Mouse (Mus musculus) forebrain, embryonic 11.5 days (tissue): ENCODE results near the gene Prkce. TPM values are rescaled to one million over a fixed set of nuclear protein-coding genes. Genes with fewer than 3 reads are reported as not detected.

Experiments used
- ATAC-seq: fragments of 200-750 bp; cut with Nextera tagmentation; replicated peaks from 2 replicates; pipeline ENCODE4 v1.8.0; 2017; ENCODE audit warnings: moderate TSS enrichment; ENCODE audit not compliant: low FRiP score
- DNase-seq: peaks from one replicate; pipeline ENCODE4 v3.0.0-alpha.2; 2017; ENCODE audit warnings: low spot score
- H3K27ac ChIP-seq: fragments of 300-500 bp; sonication (generic); 2 replicates; pipeline ENCODE4 v1.5.1; 2014; ENCODE audit warnings: low read depth, low read length
- H3K27me3 ChIP-seq: fragments of 300-500 bp; sonication (generic); 2 replicates; pipeline ENCODE4 v1.6.1; 2014; ENCODE audit warnings: mild to moderate bottlenecking, low read length, mixed read lengths; ENCODE audit not compliant: control insufficient read depth, insufficient read depth
- H3K36me3 ChIP-seq: fragments of 300-500 bp; sonication (generic); 2 replicates; pipeline ENCODE4 v1.6.1; 2014; ENCODE audit warnings: mild to moderate bottlenecking, low read length, moderate library complexity, mixed read lengths; ENCODE audit not compliant: control insufficient read depth, insufficient read depth
- H3K4me1 ChIP-seq: fragments of 300-500 bp; sonication (generic); replicated peaks from 2 replicates; pipeline ENCODE4 v1.6.1; 2014; ENCODE audit warnings: low read length, mixed read lengths; ENCODE audit not compliant: control insufficient read depth, insufficient read depth
- H3K4me2 ChIP-seq: fragments of 300-500 bp; sonication (generic); 2 replicates; pipeline ENCODE4 v1.6.1; 2014; ENCODE audit warnings: low read depth, mild to moderate bottlenecking, low read length, moderate library complexity, mixed read lengths; ENCODE audit not compliant: severe bottlenecking
- H3K4me3 ChIP-seq: fragments of 300-500 bp; sonication (generic); 2 replicates; pipeline ENCODE4 v1.5.1; 2014; ENCODE audit warnings: low read depth, low read length
- H3K9ac ChIP-seq: fragments of 300-500 bp; sonication (generic); 2 replicates; pipeline ENCODE4 v1.6.1; 2014; ENCODE audit warnings: low read length
- H3K9me3 ChIP-seq: fragments of 300-500 bp; sonication (generic); 2 replicates; pipeline ENCODE4 v1.6.1; 2016; ENCODE audit warnings: low read length, mixed read lengths; ENCODE audit not compliant: control insufficient read depth
- WGBS: fragments of 180-500 bp; shearing (Covaris S2); extraction: QIAGEN DNeasy Blood & Tissue Kit; methylation state at CpG from one replicate; pipeline ENCODE4 v1.1.7; 2014; 5-methylcytosine and 5-hydroxymethylcytosine counted together
- polyA plus RNA-seq: library from polyadenylated mRNA; unstranded; fragments of >200 nt; fragmentation: Nextera tagmentation; extraction: Ambion mirVana; gene quantifications from 2 replicates; pipeline ENCODE4 v1.2.1, GENCODE M21; 2014

Gene Prkce
- polyA plus RNA-seq, 1 experiment from 2014 or later: 6.0 TPM

DNA sequence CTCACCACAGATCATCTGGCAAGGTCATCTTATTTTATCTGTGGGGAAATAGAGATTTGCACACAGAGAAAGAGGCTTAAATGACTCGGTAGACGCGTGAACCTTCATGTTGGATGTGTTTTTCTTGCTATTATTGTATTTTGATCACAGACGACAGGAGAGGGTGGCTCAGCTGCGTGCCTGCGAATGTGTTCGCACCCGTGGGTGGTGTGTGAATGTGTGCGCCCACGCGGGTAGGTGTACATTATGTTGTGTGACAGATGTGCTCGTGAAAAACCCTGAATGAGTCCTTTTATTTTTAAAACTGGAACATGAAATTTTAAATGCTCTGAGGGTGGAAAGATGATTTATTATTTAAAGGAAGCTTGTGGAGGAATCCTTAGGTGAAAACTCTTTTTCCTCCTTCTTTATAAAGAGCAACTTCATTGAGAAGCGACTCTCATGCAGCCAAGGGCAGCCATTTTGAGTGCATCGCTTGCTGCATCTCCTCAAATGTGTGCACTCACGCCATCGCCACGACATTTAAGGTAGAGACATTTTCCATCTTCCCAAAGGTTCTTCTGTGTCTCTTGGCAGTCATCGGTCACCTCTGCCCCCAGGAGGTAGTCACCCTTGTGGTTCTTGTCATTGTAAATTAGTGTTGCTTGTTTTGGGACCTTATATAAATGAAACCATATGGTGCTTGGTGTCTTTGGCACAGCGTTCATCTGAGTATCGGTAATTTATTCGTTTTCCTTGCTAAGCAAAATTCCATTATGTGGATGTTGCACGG, 177.8 kb downstream of the Prkce start:
- Histone ChIP-seq H3K4me1 (no peaks in the 10 kb centered on the region), H3K27ac (no peak overlapping the region), H3K4me3 (no peak overlapping the region), H3K4me2 (no peak overlapping the region), H3K9me3 (no peaks in the 10 kb centered on the region), H3K27me3 (no peaks in the 10 kb centered on the region), H3K36me3 (no peaks in the 10 kb centered on the region), H3K9ac (no peak overlapping the region)
- DNase-seq: no peak
- no peak for ATAC-seq
- 88% methylated on average over 22 of the region's 22 CpGs for WGBS

DNA sequence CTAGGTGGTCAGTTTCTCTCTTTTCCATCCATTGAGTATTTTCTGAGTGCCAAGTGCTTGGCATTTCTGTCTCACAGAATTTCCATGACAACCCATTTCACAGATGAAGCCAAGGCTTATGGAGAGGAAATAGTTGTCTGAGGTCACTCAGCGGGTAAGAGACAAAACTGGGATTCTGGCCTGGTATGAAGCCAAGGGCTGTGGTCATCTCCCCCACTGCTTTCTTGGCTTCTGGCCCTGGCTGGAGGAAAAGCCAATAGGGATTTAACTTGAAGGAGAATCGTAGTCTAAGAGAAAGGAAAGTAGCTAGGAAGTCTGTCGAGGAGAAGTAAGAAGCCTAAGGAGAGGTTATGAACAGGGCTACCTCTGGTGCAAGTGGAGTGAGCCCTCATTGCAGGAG, 182.7 kb downstream of the Prkce start:
- Histone ChIP-seq H3K9me3 (no peaks in the 10 kb centered on the region), H3K4me3 (no peak overlapping the region), H3K4me2 (no peak overlapping the region), H3K27ac (no peak overlapping the region), H3K27me3 (no peaks in the 10 kb centered on the region), H3K4me1 (no peaks in the 10 kb centered on the region), H3K36me3 (no peaks in the 10 kb centered on the region), H3K9ac (no peak overlapping the region)
- ATAC-seq: no peak
- WGBS: 97% methylated on average over 3 of the region's 3 CpGs
- no peak for DNase-seq

DNA sequence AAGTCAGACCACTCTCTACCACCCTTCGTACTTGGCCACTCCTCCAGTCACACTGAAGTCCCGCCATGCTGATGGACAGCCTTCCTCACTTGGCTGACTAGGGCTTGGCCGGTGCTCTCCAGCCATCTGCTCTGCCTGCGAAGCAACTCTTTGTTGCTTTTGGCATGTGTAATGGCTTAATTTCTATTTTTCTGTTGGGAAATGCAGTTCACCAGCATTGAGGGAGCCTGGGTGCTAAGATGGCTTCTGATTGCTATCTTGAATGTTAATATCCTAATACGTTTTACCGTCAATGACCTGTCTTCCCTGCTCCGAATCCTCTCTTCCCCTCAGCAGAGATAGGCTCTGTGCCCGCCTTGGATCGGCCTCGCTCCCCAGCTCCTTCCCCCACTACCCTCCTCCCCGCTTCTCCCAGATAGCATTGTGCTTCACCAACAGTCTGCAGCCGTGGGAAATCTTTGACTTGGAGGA, 183.2 kb downstream of the Prkce start:
- H3K27ac ChIP-seq: no peak overlapping the region
- no peaks in the 10 kb centered on the region for H3K36me3 ChIP-seq
- H3K4me3 ChIP-seq: no peak overlapping the region
- H3K9me3 ChIP-seq: no peaks in the 10 kb centered on the region
- no peak for DNase-seq
- no peaks in the 10 kb centered on the region for H3K27me3 ChIP-seq
- no peaks in the 10 kb centered on the region for H3K4me1 ChIP-seq
- H3K9ac ChIP-seq: no peak overlapping the region
- no peak overlapping the region for H3K4me2 ChIP-seq
- WGBS: 80% methylated on average over 12 of the region's 12 CpGs
- ATAC-seq: no peak

DNA sequence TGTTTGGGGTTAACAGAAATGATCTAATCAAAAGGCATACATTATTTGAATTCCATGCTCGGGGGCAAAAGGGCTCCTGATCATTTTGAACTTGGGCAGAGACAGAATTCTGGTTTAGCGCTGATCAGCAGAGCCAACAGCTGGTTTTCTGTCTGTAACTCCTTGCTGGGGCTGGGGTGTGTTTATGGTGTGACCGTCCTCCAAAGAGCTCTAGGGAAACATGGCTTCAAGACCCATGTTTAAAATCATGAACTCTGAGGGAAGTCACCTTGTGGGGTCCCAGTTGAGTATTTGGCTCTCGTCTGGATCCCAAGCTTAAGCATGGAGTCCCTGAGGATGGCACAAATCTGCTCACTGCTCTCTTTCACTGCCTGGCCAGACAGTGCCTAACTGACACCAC, 183.7 kb downstream of the Prkce start:
- H3K36me3 ChIP-seq: no peaks in the 10 kb centered on the region
- no peak overlapping the region for H3K4me2 ChIP-seq
- H3K4me3 ChIP-seq: no peak overlapping the region
- 80% methylated on average over 4 of the region's 4 CpGs for WGBS
- ATAC-seq: no peak
- no peaks in the 10 kb centered on the region for H3K9me3 ChIP-seq
- H3K27ac ChIP-seq: no peak overlapping the region
- no peaks in the 10 kb centered on the region for H3K27me3 ChIP-seq
- DNase-seq: no peak
- H3K4me1 ChIP-seq: no peaks in the 10 kb centered on the region
- no peak overlapping the region for H3K9ac ChIP-seq

DNA sequence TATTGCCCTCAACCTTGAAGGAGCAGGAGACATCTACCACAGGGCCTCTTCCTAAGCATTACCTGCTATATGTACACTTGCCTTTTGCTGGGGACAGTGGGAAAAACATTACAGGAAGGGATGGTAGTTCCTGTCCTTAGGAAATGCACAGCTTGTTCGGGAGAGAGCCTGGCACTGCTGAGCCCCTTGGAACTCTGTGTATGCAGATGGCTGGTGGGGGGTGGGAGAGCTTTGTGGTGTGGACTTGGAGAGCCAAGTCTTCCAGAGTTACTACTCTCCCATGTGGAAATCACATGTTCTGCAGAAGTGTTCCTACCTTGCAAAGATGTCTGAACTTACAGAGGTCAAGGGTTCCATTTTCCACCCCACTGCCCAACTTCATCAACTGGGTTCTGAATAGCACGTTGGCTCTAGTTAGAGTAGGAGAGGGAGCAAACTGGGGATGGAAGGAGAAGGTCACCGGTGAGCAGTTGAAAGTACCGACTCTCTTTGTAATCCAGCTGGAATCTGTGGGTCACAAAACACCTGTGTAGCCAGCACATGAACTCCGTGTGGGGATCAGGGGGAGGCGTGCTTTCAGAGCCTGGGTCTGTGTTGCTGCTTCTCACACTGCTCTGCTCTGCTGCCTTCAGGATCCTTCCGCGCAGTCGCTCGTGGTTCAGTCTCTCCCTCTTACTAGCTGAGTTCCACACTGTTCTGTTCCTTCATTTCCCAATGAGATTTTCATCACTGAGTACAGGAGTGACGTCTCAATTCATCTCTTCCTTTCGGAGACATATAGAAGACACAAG, 184.9 kb downstream of the Prkce start:
- ATAC-seq (no peak), DNase-seq (no peak)
- H3K4me1 ChIP-seq: no peaks in the 10 kb centered on the region
- no peak overlapping the region for H3K9ac ChIP-seq
- H3K4me2 ChIP-seq: no peak overlapping the region
- no peak overlapping the region for H3K27ac ChIP-seq
- no peaks in the 10 kb centered on the region for H3K36me3 ChIP-seq
- H3K4me3 ChIP-seq: no peak overlapping the region
- H3K27me3 ChIP-seq: no peaks in the 10 kb centered on the region
- no peaks in the 10 kb centered on the region for H3K9me3 ChIP-seq
- 87% methylated on average over 12 of the region's 12 CpGs for whole genome bisulfite sequencing

DNA sequence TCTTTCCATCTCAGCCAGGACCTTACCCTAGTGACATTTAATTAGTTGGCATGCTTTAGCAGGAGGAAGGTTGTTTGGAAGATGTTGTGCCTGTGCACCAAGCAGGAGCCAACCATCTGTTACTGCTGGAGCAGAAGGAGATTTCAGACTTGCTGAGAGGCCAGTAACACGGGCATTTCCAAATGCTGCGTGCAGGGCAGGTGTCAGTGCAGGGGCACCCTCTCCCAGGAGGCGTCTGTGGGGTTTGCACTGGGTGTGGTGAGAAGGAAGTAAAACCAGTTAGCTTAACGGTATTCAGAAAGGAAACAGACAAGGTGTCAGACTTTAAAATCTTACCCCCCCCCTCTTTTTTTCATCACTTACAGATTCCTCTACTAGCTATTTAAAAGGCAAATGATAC, 186.1 kb downstream of the Prkce start:
- DNase-seq (no peak), ATAC-seq (no peak)
- H3K27me3 ChIP-seq: no peaks in the 10 kb centered on the region
- H3K4me1 ChIP-seq: no peaks in the 10 kb centered on the region
- no peaks in the 10 kb centered on the region for H3K36me3 ChIP-seq
- no peak overlapping the region for H3K27ac ChIP-seq
- H3K4me3 ChIP-seq: no peak overlapping the region
- no peak overlapping the region for H3K4me2 ChIP-seq
- no peak overlapping the region for H3K9ac ChIP-seq
- WGBS: 81% methylated on average over 4 of the region's 4 CpGs
- H3K9me3 ChIP-seq: no peaks in the 10 kb centered on the region

DNA sequence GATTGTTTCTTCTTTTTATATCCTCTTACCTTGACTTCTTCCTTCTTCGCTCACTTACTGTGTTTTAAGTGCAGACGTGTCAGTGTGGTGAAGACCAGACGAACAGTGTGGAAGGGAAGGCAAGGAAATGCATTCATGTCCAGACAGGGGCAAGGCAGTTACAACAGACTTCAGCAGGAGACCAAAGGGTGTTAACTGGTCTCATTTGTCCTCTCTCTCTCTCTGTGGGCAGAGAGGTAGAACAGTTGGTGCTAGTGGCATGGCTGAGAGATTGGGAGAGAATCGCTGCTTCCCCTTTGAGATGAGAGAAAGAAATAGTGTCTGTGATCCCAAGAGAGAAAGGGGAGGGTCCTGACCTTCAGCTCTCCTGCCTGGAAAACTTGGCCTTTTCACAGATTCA, 186.5 kb downstream of the Prkce start:
- ATAC-seq: no peak
- WGBS: 87% methylated on average over 4 of the region's 4 CpGs
- no peak for DNase-seq

DNA sequence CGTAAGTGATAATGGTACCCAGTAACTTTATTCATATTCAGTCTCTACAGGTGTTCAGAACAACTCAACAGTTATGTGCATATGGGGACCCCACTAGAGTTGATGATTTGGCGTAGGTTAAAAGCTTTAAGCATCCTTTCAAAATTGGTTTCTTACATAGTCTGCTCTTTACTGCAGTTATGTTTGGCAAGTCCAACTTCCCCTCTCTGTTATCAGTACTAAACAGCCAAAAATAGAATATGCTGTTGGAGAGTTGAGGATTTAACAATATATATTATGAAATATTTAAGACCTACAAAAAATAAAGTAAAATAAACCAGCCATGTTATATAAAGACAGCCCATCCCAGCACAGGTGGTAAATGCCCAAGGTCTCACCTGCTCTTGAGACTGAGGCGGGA, 187.3 kb downstream of the Prkce start:
- no peak overlapping the region for H3K27ac ChIP-seq
- no peak overlapping the region for H3K4me2 ChIP-seq
- ATAC-seq (no peak), DNase-seq (no peak)
- no peaks in the 10 kb centered on the region for H3K9me3 ChIP-seq
- H3K4me3 ChIP-seq: no peak overlapping the region
- H3K36me3 ChIP-seq: no peaks in the 10 kb centered on the region
- no peak overlapping the region for H3K9ac ChIP-seq
- H3K4me1 ChIP-seq: no peaks in the 10 kb centered on the region
- 96% methylated on average over 3 of the region's 3 CpGs for WGBS
- H3K27me3 ChIP-seq: no peaks in the 10 kb centered on the region

More for the DNA sequence above, 186.5 kb downstream of the Prkce start:
- H3K4me3 ChIP-seq: no peak overlapping the region
- no peak overlapping the region for H3K9ac ChIP-seq
- no peaks in the 10 kb centered on the region for H3K27me3 ChIP-seq
- H3K9me3 ChIP-seq: no peaks in the 10 kb centered on the region
- no peak overlapping the region for H3K27ac ChIP-seq
- no peak overlapping the region for H3K4me2 ChIP-seq
- H3K4me1 ChIP-seq: no peaks in the 10 kb centered on the region
- H3K36me3 ChIP-seq: no peaks in the 10 kb centered on the region
